Mouse (Mus musculus) hematopoietic stem cell, adult 5-6 weeks (primary cell): ENCODE results near the gene Cog3. TPM values are rescaled to one million over a fixed set of nuclear protein-coding genes. Genes with fewer than 3 reads are reported as not detected.

ENCODE experiments used
- ATAC-seq, 2 experiments: fragments of 125-278 bp in 1 of 2; replicated peaks in 1 of 2; 2 replicates each; pipeline ENCODE4 v1.8.0; 2016 to 2017; ENCODE audit warnings: inconsistent platforms in 2 of 2, mild to moderate bottlenecking in 2 of 2, moderate number of reproducible peaks in 2 of 2, low read depth in 1 of 2, moderate TSS enrichment in 1 of 2; ENCODE audit not compliant: low FRiP score in 2 of 2, poor library complexity in 2 of 2, severe bottlenecking in 2 of 2, insufficient read depth in 1 of 2, low TSS enrichment in 1 of 2
- total RNA-seq: library from RNA; stranded (forward); fragments of 172-1452, 232-1000 nt; gene quantifications from 2 replicates; pipeline ENCODE4 v1.2.3, GENCODE M21; 2017

Gene Cog3
- total RNA-seq, 1 experiment from 2014 or later = 27.6 TPM

GRCm38 (mm10) chr14:75721977-75722563 lies 32.2 kb downstream of the Cog3 start:
- peak; percentile 83 for ATAC-seq

GRCm38 (mm10) chr14:75720121-75720520 lies 34.2 kb downstream of the Cog3 start:
- no peak for ATAC-seq

GRCm38 (mm10) chr14:75716410-75716809 lies 37.9 kb downstream of the Cog3 start:
- ATAC-seq = no peak

- ATAC-seq = no peak
Measured at GRCm38 (mm10) chr14:75713661-75714060, 40.7 kb downstream of the Cog3 start.

- ATAC-seq = no peak
Measured at GRCm38 (mm10) chr14:75712687-75713086, 41.6 kb downstream of the Cog3 start.

GRCm38 (mm10) chr14:75711731-75712130 lies 42.6 kb downstream of the Cog3 start:
- ATAC-seq = no peak

GRCm38 (mm10) chr14:75708986-75709385 lies 45.3 kb downstream of the Cog3 start:
- ATAC-seq = no peak

- ATAC-seq = no peak
Measured at GRCm38 (mm10) chr14:75707771-75708170, 46.5 kb downstream of the Cog3 start.

GRCm38 (mm10) chr14:75706647-75707046 lies 47.7 kb downstream of the Cog3 start:
- ATAC-seq = no peak

- no peak for ATAC-seq
Measured at GRCm38 (mm10) chr14:75697928-75698327, 56.4 kb downstream of the Cog3 start.

- no peak; a peak in 1 of 4 replicates for ATAC-seq
Measured at GRCm38 (mm10) chr14:75696096-75696495, 58.2 kb downstream of the Cog3 start.

- ATAC-seq = no peak
Measured at GRCm38 (mm10) chr14:75690428-75690827, 63.9 kb downstream of the Cog3 start.

- ATAC-seq = no peak
Measured at GRCm38 (mm10) chr14:75676316-75676715, 78.0 kb downstream of the Cog3 start.

GRCm38 (mm10) chr14:75669085-75669645 lies 85.2 kb downstream of the Cog3 start:
- no peak for ATAC-seq

GRCm38 (mm10) chr14:75665430-75666180 lies 88.7 kb downstream of the Cog3 start:
- no peak for ATAC-seq

- no peak for ATAC-seq
Measured at GRCm38 (mm10) chr14:75661548-75661947, 92.8 kb downstream of the Cog3 start.

GRCm38 (mm10) chr14:75660936-75661335 lies 93.4 kb downstream of the Cog3 start:
- ATAC-seq = no peak
